Mouse (Mus musculus) G1E (cell line): Measurements from ENCODE around the gene Pjvk.

Experiments
- CTCF ChIP-seq: IDR thresholded peaks from 2 replicates; pipeline ENCODE4 v1.5.1; 2012; ENCODE audit warnings: low read depth, low read length, inconsistent platforms, mixed read lengths
- GATA1 ChIP-seq: IDR thresholded peaks from 2 replicates; pipeline ENCODE4 v1.6.1; 2012; ENCODE audit warnings: borderline replicate concordance, low read length, inconsistent platforms, mixed read lengths
- GATA2 ChIP-seq: IDR thresholded peaks from 2 replicates; pipeline ENCODE4 v1.6.1; 2012; ENCODE audit warnings: low read depth, low read length, inconsistent platforms, borderline replicate concordance
- TAL1 ChIP-seq: conservative IDR thresholded peaks from 2 replicates; pipeline ENCODE4 v1.6.1; 2012; ENCODE audit warnings: low read depth, low read length, inconsistent platforms, mixed read lengths

GRCm38 (mm10) chr2:76659419-76659818 is 11.1 kb downstream of the Pjvk start:
- no peak for TF ChIP-seq CTCF
- TF ChIP-seq GATA2 = no peak
- no peak for TF ChIP-seq TAL1
- TF ChIP-seq GATA1 = no peak
